ENCODE assay signal across 21 mouse cellular contexts in the genomic region with DNA sequence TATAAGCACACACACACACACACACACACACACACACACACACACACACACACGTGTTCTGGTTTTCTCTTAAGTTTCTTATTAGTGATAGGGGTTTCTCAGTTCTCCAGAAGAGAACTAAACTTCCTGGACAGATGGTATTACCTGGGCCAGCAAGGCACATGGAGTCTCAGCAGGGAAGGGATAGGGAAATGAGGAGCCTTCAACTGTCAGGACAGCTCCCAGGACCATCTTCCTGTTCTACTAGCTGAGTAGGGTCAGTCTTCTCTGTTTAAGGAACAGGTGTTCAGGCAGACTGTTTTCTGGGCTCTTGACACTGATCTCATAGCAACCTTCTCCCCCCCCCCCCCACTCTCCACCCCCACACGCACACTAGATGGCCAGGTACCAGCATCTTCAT. TPM values are rescaled to one million over a fixed set of nuclear protein-coding genes. Genes with fewer than 3 reads are reported as not detected.
DNase-seq lines count a peak whose midpoint lies in the region; ATAC-seq lines count a peak whose summit lies in the region.
"Had no signal": no experiment of that assay in that cellular context is flagged by ENCODE, and none has a peak within 500 bp of the region (broad histone marks: within the 10 kb centered on the region; RNA-seq: fewer than 3 reads in every experiment).

No protein-coding gene starts in this region.

- DNase-seq in cerebellum, adult 11-12 months = peak; percentile 77
- DNase-seq in cerebellum, adult 8-10 months = peak; percentile 50
- peak; percentile 45 to 74 for DNase-seq in cerebellum, postnatal 14 days
- no peak for DNase-seq in right cerebral cortex, postnatal 4 days
- DNase-seq in embryonic facial prominence, embryonic 10.5 days (ENCODE audit: low spot score) = no peak
- DNase-seq: adrenal gland, adult 2 months; adrenal gland, postnatal 25 days; gastrocnemius, postnatal 36 days; heart, postnatal 36 days; kidney, adult 2 months had no signal

- H3K4me1 ChIP-seq in embryonic facial prominence, embryonic 10.5 days = peaks cover 12% of the 10 kb centered on the region
- H3K4me1 ChIP-seq: heart, embryonic 13.5 days had no signal

- no peaks in the 10 kb centered on the region for H3K9me3 ChIP-seq in embryonic facial prominence, embryonic 10.5 days
- H3K9me3 ChIP-seq: heart, embryonic 13.5 days; hindbrain, embryonic 15.5 days had no signal

- no peaks in the 10 kb centered on the region for H3K36me3 ChIP-seq in embryonic facial prominence, embryonic 10.5 days (replicated peaks)
- H3K36me3 ChIP-seq: heart, embryonic 13.5 days; hindbrain, embryonic 15.5 days had no signal

- no peak overlapping the region for H3K4me3 ChIP-seq in embryonic facial prominence, embryonic 10.5 days
- H3K4me3 ChIP-seq: heart, embryonic 13.5 days; hindbrain, embryonic 15.5 days had no signal

- no peak overlapping the region for H3K27ac ChIP-seq in embryonic facial prominence, embryonic 10.5 days (replicated peaks)
- H3K27ac ChIP-seq: heart, embryonic 13.5 days; hindbrain, embryonic 15.5 days had no signal

- WGBS in embryonic facial prominence, embryonic 10.5 days = 81% methylated on average over 2 of the region's 2 CpGs

- no peaks in the 10 kb centered on the region for H3K27me3 ChIP-seq in embryonic facial prominence, embryonic 10.5 days (replicated peaks; ENCODE audit: low read depth, poor library complexity, severe bottlenecking)
- H3K27me3 ChIP-seq: hindbrain, embryonic 15.5 days had no signal

- no peak for ATAC-seq in megakaryocyte, adult 5-6 weeks (ENCODE audit: poor library complexity, severe bottlenecking)
- ATAC-seq: forebrain, embryonic 14.5 days; intestine, embryonic 16.5 days had no signal

RNA-seq across cellular contexts. Expression of a gene that starts 2.8 kb away (rescaled TPM):
- total RNA-seq in megakaryocyte, adult 5-6 weeks (2015) = not detected in 2 replicates
- total RNA-seq in megakaryocyte, adult 5-6 weeks (2017) = not detected in 2 replicates
- not detected in 2 replicates for polyA plus RNA-seq in embryonic facial prominence, embryonic 10.5 days (2016; fragmentation: Nextera tagmentation; extraction: Ambion mirVana)
- total RNA-seq: adrenal gland, adult 2 months; adrenal gland, postnatal 25 days; ES-E14; gastrocnemius, adult 8-10 months; gastrocnemius, postnatal 36 days; heart, postnatal 36 days had no signal
- polyA plus RNA-seq: adrenal gland, adult 2 months; cortical plate, adult 2 months; embryonic facial prominence, embryonic 14.5 days; forebrain, embryonic 14.5 days; heart, embryonic 13.5 days; heart, postnatal 0 days; hindbrain, embryonic 11.5 days; hindbrain, embryonic 15.5 days; intestine, embryonic 16.5 days; kidney, adult 2 months had no signal

Comparison
In these comparisons a context has a peak if more than half of its experiments do, and no peak if none do; other contexts are left out.
1. DNase-seq: peak in cerebellum, adult 11-12 months (single experiment), cerebellum, adult 8-10 months (single experiment) and cerebellum, postnatal 14 days (2 of 2); none in right cerebral cortex, postnatal 4 days (single experiment) and embryonic facial prominence, embryonic 10.5 days (single experiment).